Mouse (Mus musculus) myocyte (in vitro differentiated cells): Measurements from ENCODE around the gene Hmcn2. TPM values are rescaled to one million over a fixed set of nuclear protein-coding genes. Genes with fewer than 3 reads are reported as not detected.

ENCODE experiments used
- H3K27me3 ChIP-seq: one replicate; pipeline ENCODE4 v1.6.1; 2011; ENCODE audit not compliant: control insufficient read depth, insufficient read depth, insufficient read length
- H3K36me3 ChIP-seq: one replicate; pipeline ENCODE4 v1.6.1; 2011; ENCODE audit not compliant: control insufficient read depth, insufficient read depth
- H3K4me2 ChIP-seq: one replicate; pipeline ENCODE4 v1.6.1; 2011; ENCODE audit warnings: low read depth, control low read depth
- H3K4me3 ChIP-seq: one replicate; pipeline ENCODE4 v1.5.1; 2011; ENCODE audit warnings: mild to moderate bottlenecking, control low read depth, moderate library complexity
- H3K79me2 ChIP-seq: one replicate; pipeline ENCODE4 v1.6.1; 2011; ENCODE audit not compliant: control insufficient read depth, insufficient read depth
- H3ac ChIP-seq: one replicate; pipeline ENCODE4 v1.6.1; 2011; ENCODE audit not compliant: control insufficient read depth, insufficient read length
- CEBPB ChIP-seq: IDR thresholded peaks from 2 replicates; pipeline ENCODE4 v1.6.1; 2011; ENCODE audit warnings: mild to moderate bottlenecking, moderate library complexity; ENCODE audit not compliant: poor library complexity, insufficient read depth, severe bottlenecking
- E2F4 ChIP-seq: IDR thresholded peaks from one replicate; pipeline ENCODE4 v1.6.1; 2011; ENCODE audit warnings: mild to moderate bottlenecking, control low read depth, moderate library complexity; ENCODE audit not compliant: insufficient read depth
- MAX ChIP-seq: IDR thresholded peaks from one replicate; pipeline ENCODE4 v1.6.1; 2011; ENCODE audit warnings: low read depth, mild to moderate bottlenecking, control low read depth
- MYOD1 ChIP-seq, 3 experiments: IDR thresholded peaks; one replicate each; pipeline ENCODE4 v1.6.1; 2011; ENCODE audit warnings: control low read depth in 2 of 3, low read depth in 2 of 3, mild to moderate bottlenecking in 2 of 3, moderate library complexity in 1 of 3; ENCODE audit not compliant: insufficient read length in 2 of 3, control insufficient read depth in 1 of 3
- MYOG ChIP-seq, 3 experiments: IDR thresholded peaks; one replicate each; pipeline ENCODE4 v1.6.1; 2011; ENCODE audit warnings: control low read depth in 2 of 3, low read depth in 2 of 3, mild to moderate bottlenecking in 2 of 3; ENCODE audit not compliant: insufficient read length in 2 of 3, control insufficient read depth in 1 of 3, insufficient read depth in 1 of 3
- POLR2A ChIP-seq: IDR thresholded peaks from one replicate; pipeline ENCODE4 v1.6.1; 2011; ENCODE audit warnings: low read depth, mild to moderate bottlenecking, control low read depth, moderate library complexity; ENCODE audit not compliant: insufficient read length
- POLR2AphosphoS2 ChIP-seq: IDR thresholded peaks from one replicate; pipeline ENCODE4 v1.6.1; 2011; ENCODE audit warnings: low read depth, control low read depth; ENCODE audit not compliant: insufficient read length
- REST ChIP-seq: IDR thresholded peaks from one replicate; pipeline ENCODE4 v1.6.1; 2011; ENCODE audit warnings: mild to moderate bottlenecking, control low read depth, moderate library complexity; ENCODE audit not compliant: insufficient read depth, insufficient read length
- SRF ChIP-seq: IDR thresholded peaks from one replicate; pipeline ENCODE4 v1.6.1; 2011; ENCODE audit warnings: low read depth; ENCODE audit not compliant: control insufficient read depth, insufficient read length
- TCF12 ChIP-seq: IDR thresholded peaks from one replicate; pipeline ENCODE4 v1.6.1; 2011; ENCODE audit warnings: mild to moderate bottlenecking, control low read depth; ENCODE audit not compliant: poor library complexity, insufficient read depth, severe bottlenecking
- TCF3 ChIP-seq: IDR thresholded peaks from one replicate; pipeline ENCODE4 v1.6.1; 2011; ENCODE audit warnings: low read depth, control low read depth; ENCODE audit not compliant: insufficient read length
- USF1 ChIP-seq: IDR thresholded peaks from one replicate; pipeline ENCODE4 v1.6.1; 2011; ENCODE audit warnings: low read depth, mild to moderate bottlenecking, control low read depth, moderate library complexity
- polyA plus RNA-seq: library from polyadenylated mRNA; unstranded; fragments of >200 nt; fragmentation: generic; extraction: Trizol; gene quantifications from one replicate; pipeline ENCODE4 v1.2.1, GENCODE M21; 2012; ENCODE audit warnings: missing spikeins

The Hmcn2 gene
- polyA plus RNA-seq, 1 experiment: 2.6 TPM

DNA sequence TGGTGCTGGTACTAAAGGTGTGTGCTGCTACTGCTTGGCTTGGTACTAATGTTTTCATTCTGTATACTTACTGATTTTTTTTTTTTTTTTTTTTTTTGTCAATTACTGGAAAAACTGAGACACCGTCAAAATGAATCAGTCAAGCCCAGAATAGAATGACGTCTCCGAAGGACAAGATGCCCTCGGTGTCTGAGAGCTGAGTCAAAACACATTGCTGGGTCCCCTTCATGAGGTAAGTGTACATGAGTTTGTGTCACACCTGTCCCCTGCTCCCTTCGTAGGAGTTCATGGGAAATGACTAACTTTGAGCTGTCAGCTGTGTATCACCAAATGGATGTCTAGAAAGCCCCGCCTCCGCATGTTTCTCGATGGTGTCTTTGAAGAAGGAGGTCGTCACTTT, 11.0 kb upstream of the Hmcn2 start:
- no peak for TF ChIP-seq TCF3
- TF ChIP-seq MAX: no peak
- TF ChIP-seq POLR2A: no peak
- no peak for TF ChIP-seq SRF
- no peak for TF ChIP-seq MYOG (IDR thresholded peaks at IDR 0.05; ENCODE audit: control insufficient read depth in 1 of 3, insufficient read depth in 1 of 3, insufficient read length in 2 of 3, low read depth in 2 of 3)
- TF ChIP-seq REST: no peak
- TF ChIP-seq MYOD1 (IDR thresholded peaks at IDR 0.05; ENCODE audit: control insufficient read depth in 1 of 3, insufficient read length in 2 of 3, low read depth in 2 of 3): no peak
- Histone ChIP-seq H3K4me3 (no peak overlapping the region), H3K27me3 (no peaks in the 10 kb centered on the region), H3K36me3 (no peaks in the 10 kb centered on the region), H3K4me2 (no peak overlapping the region), H3K79me2 (no peaks in the 10 kb centered on the region), H3ac (no peak overlapping the region)

DNA sequence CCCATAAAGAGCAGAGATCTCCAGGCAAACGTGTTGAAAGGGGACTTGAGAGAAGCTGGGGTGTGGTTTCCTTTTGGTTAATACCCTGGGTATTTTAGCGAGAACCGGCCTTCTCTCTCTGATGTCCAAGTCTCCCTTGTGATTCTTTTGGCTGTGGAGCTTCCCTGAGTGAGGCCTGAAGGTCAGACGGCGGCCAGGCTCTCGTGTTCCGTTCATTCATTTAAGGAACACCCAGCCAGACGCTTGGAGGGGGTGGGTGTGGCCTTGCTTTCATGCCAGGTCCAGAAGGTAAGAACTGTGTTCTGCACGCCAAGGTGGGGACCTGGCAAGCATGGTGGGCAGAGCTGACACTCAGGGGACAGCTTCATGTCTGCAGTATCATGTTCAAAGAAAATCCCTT, 10.0 kb upstream of the Hmcn2 start:
- Histone ChIP-seq H3K36me3 (no peaks in the 10 kb centered on the region), H3K4me2 (no peak overlapping the region), H3K4me3 (no peak overlapping the region), H3K27me3 (peaks cover 4% of the 10 kb centered on the region), H3K79me2 (no peaks in the 10 kb centered on the region), H3ac (no peak overlapping the region)
- TF ChIP-seq TCF12 (no peak), MAX (no peak), MYOD1 (IDR thresholded peaks at IDR 0.05; ENCODE audit: control insufficient read depth in 1 of 3, insufficient read length in 2 of 3, low read depth in 2 of 3) (no peak), TCF3 (no peak), SRF (no peak), USF1 (no peak), POLR2A (no peak), REST (no peak), POLR2AphosphoS2 (no peak), CEBPB (no peak), E2F4 (no peak), MYOG (IDR thresholded peaks at IDR 0.05; ENCODE audit: control insufficient read depth in 1 of 3, insufficient read depth in 1 of 3, insufficient read length in 2 of 3, low read depth in 2 of 3) (no peak)

- H3K27me3 ChIP-seq: peaks cover 12% of the 10 kb centered on the region
- no peak overlapping the region for H3K4me2 ChIP-seq
- no peaks in the 10 kb centered on the region for H3K79me2 ChIP-seq
- no peaks in the 10 kb centered on the region for H3K36me3 ChIP-seq
- no peak overlapping the region for H3K4me3 ChIP-seq
- H3ac ChIP-seq: no peak overlapping the region
- TF ChIP-seq TCF3 (no peak), MYOD1 (IDR thresholded peaks at IDR 0.05; ENCODE audit: control insufficient read depth in 1 of 3, insufficient read length in 2 of 3, low read depth in 2 of 3) (no peak)
Measured at GRCm38 (mm10) chr2:31304801-31305665, 9.2 kb upstream of the Hmcn2 start.

DNA sequence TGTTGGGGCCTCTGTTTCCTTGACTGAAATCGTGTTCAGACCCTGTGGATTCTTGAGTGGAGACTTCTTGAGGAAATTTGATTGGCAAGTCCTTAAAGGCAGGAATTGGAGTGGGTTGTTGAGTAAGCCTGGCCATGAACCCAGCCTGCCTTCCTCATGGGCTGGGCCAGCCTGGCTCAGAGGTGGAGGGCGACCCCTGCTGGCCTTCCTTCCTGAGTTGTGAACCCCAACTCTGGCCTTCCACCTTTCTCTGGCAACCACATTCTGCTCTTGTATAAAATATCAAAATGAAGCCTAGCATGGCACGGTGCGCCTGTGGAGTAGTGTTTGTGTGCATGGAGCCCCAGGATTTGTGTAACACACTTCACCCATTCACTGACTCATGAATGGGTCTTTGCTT, 8.5 kb upstream of the Hmcn2 start:
- Histone ChIP-seq H3ac (no peak overlapping the region), H3K36me3 (no peaks in the 10 kb centered on the region), H3K79me2 (no peaks in the 10 kb centered on the region), H3K27me3 (peaks cover 18% of the 10 kb centered on the region), H3K4me3 (no peak overlapping the region), H3K4me2 (no peak overlapping the region)
- TF ChIP-seq E2F4: no peak
- no peak for TF ChIP-seq MYOD1 (IDR thresholded peaks at IDR 0.05; ENCODE audit: control insufficient read depth in 1 of 3, insufficient read length in 2 of 3, low read depth in 2 of 3)
- no peak for TF ChIP-seq USF1
- TF ChIP-seq SRF: no peak
- no peak for TF ChIP-seq CEBPB
- no peak for TF ChIP-seq POLR2A
- TF ChIP-seq TCF12: no peak
- TF ChIP-seq POLR2AphosphoS2: no peak
- no peak for TF ChIP-seq MAX
- TF ChIP-seq MYOG (IDR thresholded peaks at IDR 0.05; ENCODE audit: control insufficient read depth in 1 of 3, insufficient read depth in 1 of 3, insufficient read length in 2 of 3, low read depth in 2 of 3): no peak
- TF ChIP-seq REST: no peak
- no peak for TF ChIP-seq TCF3

DNA sequence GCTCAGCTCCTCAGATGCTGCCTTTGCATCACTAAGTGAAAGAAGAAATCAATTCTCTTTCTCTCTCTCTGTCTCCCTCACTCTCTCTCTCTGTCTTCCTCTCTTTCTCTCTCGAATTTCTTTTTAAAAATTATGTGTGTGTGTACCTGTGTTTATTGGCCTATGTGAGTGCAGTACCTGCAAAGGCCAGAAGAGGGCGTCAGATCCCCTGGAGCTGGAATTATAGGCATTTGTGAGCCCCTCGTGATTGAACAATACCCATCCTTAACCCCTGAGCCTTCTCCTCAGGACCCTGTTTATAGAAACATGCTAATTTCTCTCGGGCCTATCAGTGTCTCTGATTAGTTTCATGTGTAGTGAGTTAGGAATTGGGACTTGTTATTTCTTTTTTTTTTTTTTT, 6.0 kb upstream of the Hmcn2 start:
- H3ac ChIP-seq: no peak overlapping the region

More for the DNA sequence above, 6.0 kb upstream of the Hmcn2 start:
- Histone ChIP-seq H3K4me3 (no peak overlapping the region), H3K36me3 (no peaks in the 10 kb centered on the region), H3K79me2 (no peaks in the 10 kb centered on the region), H3K27me3 (peaks cover 42% of the 10 kb centered on the region), H3K4me2 (no peak overlapping the region)
- TF ChIP-seq POLR2A (no peak), E2F4 (no peak), REST (no peak), CEBPB (no peak), MYOG (IDR thresholded peaks at IDR 0.05; ENCODE audit: control insufficient read depth in 1 of 3, insufficient read depth in 1 of 3, insufficient read length in 2 of 3, low read depth in 2 of 3) (no peak), POLR2AphosphoS2 (no peak), TCF12 (no peak), USF1 (no peak), MAX (no peak), TCF3 (no peak), SRF (no peak), MYOD1 (IDR thresholded peaks at IDR 0.05; ENCODE audit: control insufficient read depth in 1 of 3, insufficient read length in 2 of 3, low read depth in 2 of 3) (no peak)
